Mouse (Mus musculus) heart, embryonic 16.5 days (tissue): Measurements from ENCODE around the gene Ramp1. TPM values are rescaled to one million over a fixed set of nuclear protein-coding genes. Genes with fewer than 3 reads are reported as not detected.

Experiments
- ATAC-seq: fragments of 200-750 bp; cut with Nextera tagmentation; replicated peaks from 2 replicates; pipeline ENCODE4 v1.8.0; 2017; ENCODE audit warnings: moderate number of reproducible peaks; ENCODE audit not compliant: insufficient read depth, low FRiP score; ENCODE audit errors: extremely low read depth
- H3K27ac ChIP-seq: fragments of 300-500 bp; sonication (generic); 2 replicates; pipeline ENCODE4 v1.5.1; 2014; ENCODE audit warnings: mild to moderate bottlenecking, low read length, control low read depth, moderate library complexity
- H3K27me3 ChIP-seq: fragments of 300-500 bp; sonication (generic); 2 replicates; pipeline ENCODE4 v1.6.1; 2014; ENCODE audit warnings: low read length, mixed read lengths; ENCODE audit not compliant: control insufficient read depth, insufficient read depth
- H3K36me3 ChIP-seq: fragments of 300-500 bp; sonication (generic); 2 replicates; pipeline ENCODE4 v1.6.1; 2014; ENCODE audit not compliant: control insufficient read depth, insufficient read depth
- H3K4me1 ChIP-seq: fragments of 300-500 bp; sonication (generic); 2 replicates; pipeline ENCODE4 v1.6.1; 2014; ENCODE audit warnings: low read length, mixed read lengths; ENCODE audit not compliant: control insufficient read depth, insufficient read depth
- H3K4me2 ChIP-seq: fragments of 300-500 bp; sonication (generic); 2 replicates; pipeline ENCODE4 v1.6.1; 2014; ENCODE audit warnings: low read depth, mild to moderate bottlenecking, control low read depth, low read length
- H3K4me3 ChIP-seq: fragments of 300-500 bp; sonication (generic); 2 replicates; pipeline ENCODE4 v1.5.1; 2014; ENCODE audit warnings: mild to moderate bottlenecking, control low read depth, low read length
- H3K9ac ChIP-seq: fragments of 300-500 bp; sonication (generic); 2 replicates; pipeline ENCODE4 v1.6.1; 2014; ENCODE audit warnings: low read length, control low read depth
- H3K9me3 ChIP-seq: fragments of 300-500 bp; sonication (generic); replicated peaks from 2 replicates; pipeline ENCODE4 v1.6.1; 2016; ENCODE audit warnings: low read length; ENCODE audit not compliant: control insufficient read depth
- WGBS: fragments of 180-500 bp; shearing (Covaris S2); extraction: QIAGEN DNeasy Blood & Tissue Kit; methylation state at CpG from one replicate; pipeline ENCODE4 v1.1.7; 2014; 5-methylcytosine and 5-hydroxymethylcytosine counted together
- polyA plus RNA-seq: library from polyadenylated mRNA; unstranded; fragments of >200 nt; fragmentation: Nextera tagmentation; extraction: Ambion mirVana; gene quantifications from 2 replicates; pipeline ENCODE4 v1.2.1, GENCODE M21; 2015

Gene Ramp1
- polyA plus RNA-seq, 1 experiment from 2014 or later = 61.0 TPM

GRCm38 (mm10) chr1:91219641-91220321 is 40.2 kb downstream of the Ramp1 start:
- H3K4me3 ChIP-seq = no peak overlapping the region
- 82% methylated on average over 7 of the region's 7 CpGs for WGBS
- ATAC-seq = no peak
- no peaks in the 10 kb centered on the region for H3K36me3 ChIP-seq
- H3K27ac ChIP-seq = no peak overlapping the region
- H3K27me3 ChIP-seq = no peaks in the 10 kb centered on the region
- H3K4me2 ChIP-seq = no peak overlapping the region
- H3K9me3 ChIP-seq = no peaks in the 10 kb centered on the region
- no peak overlapping the region for H3K9ac ChIP-seq
- H3K4me1 ChIP-seq = peaks cover 38% of the 10 kb centered on the region

GRCm38 (mm10) chr1:91220322-91220672 is 40.7 kb downstream of the Ramp1 start:
- no peak overlapping the region for H3K4me2 ChIP-seq
- no peaks in the 10 kb centered on the region for H3K36me3 ChIP-seq
- no peaks in the 10 kb centered on the region for H3K27me3 ChIP-seq
- peaks cover 32% of the 10 kb centered on the region for H3K4me1 ChIP-seq
- WGBS = 73% methylated on average over 3 of the region's 3 CpGs
- H3K27ac ChIP-seq = no peak overlapping the region
- no peak overlapping the region for H3K9ac ChIP-seq
- no peak overlapping the region for H3K4me3 ChIP-seq
- ATAC-seq = no peak
- H3K9me3 ChIP-seq = no peaks in the 10 kb centered on the region

GRCm38 (mm10) chr1:91226562-91226961 is 46.9 kb downstream of the Ramp1 start:
- Histone ChIP-seq H3K27ac (no peak overlapping the region), H3K4me2 (no peak overlapping the region), H3K9me3 (no peaks in the 10 kb centered on the region), H3K4me1 (no peaks in the 10 kb centered on the region), H3K4me3 (no peak overlapping the region), H3K27me3 (no peaks in the 10 kb centered on the region), H3K9ac (no peak overlapping the region), H3K36me3 (no peaks in the 10 kb centered on the region)
- no peak for ATAC-seq
- WGBS = 68% methylated on average over 4 of the region's 4 CpGs

DNA sequence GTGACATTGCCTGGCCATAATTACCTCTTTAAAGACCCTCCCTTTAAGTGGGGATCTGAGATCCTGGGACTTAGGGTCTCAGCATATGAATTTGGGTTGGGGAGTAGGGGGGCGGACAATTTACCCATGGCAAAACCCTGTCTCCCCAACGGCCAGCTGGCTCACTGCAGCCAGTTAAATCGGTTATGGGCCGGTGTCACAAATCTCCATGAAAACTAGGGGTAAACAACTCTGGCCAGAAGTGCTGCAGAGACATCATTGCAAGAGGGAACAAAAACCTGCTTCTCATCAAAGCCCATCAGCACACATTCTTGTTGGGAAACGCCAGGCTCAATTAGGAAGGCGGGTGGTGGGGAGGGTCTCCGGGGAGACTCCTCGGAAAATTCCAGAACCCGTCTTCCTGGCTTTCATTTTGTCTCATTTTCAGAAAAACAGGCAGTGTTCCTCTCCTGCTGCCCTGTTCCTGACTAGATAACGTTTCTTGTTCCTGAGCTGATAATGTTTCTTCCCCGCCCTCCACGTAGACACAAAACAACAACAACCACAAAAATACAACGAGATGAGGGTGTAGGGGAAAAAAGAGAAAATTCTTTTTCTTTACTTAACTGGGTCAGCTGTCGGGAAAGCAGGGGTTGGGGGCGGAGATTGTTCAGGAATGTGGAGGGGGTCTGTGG is 47.9 kb downstream of the Ramp1 start:
- no peak for ATAC-seq
- WGBS = 44% methylated on average over 15 of the region's 15 CpGs
- Histone ChIP-seq H3K36me3 (no peaks in the 10 kb centered on the region), H3K27me3 (no peaks in the 10 kb centered on the region), H3K4me3 (no peak overlapping the region), H3K27ac (no peak overlapping the region), H3K4me1 (no peaks in the 10 kb centered on the region), H3K9ac (no peak overlapping the region), H3K9me3 (no peaks in the 10 kb centered on the region), H3K4me2 (no peak overlapping the region)

GRCm38 (mm10) chr1:91231142-91231541 is 51.5 kb downstream of the Ramp1 start:
- H3K4me2 ChIP-seq = no peak overlapping the region
- H3K9ac ChIP-seq = no peak overlapping the region
- H3K27me3 ChIP-seq = no peaks in the 10 kb centered on the region
- H3K27ac ChIP-seq = no peak overlapping the region
- no peaks in the 10 kb centered on the region for H3K36me3 ChIP-seq
- H3K4me1 ChIP-seq = no peaks in the 10 kb centered on the region
- ATAC-seq = no peak
- H3K4me3 ChIP-seq = no peak overlapping the region
- WGBS = 71% methylated on average over 6 of the region's 6 CpGs
- no peaks in the 10 kb centered on the region for H3K9me3 ChIP-seq

DNA sequence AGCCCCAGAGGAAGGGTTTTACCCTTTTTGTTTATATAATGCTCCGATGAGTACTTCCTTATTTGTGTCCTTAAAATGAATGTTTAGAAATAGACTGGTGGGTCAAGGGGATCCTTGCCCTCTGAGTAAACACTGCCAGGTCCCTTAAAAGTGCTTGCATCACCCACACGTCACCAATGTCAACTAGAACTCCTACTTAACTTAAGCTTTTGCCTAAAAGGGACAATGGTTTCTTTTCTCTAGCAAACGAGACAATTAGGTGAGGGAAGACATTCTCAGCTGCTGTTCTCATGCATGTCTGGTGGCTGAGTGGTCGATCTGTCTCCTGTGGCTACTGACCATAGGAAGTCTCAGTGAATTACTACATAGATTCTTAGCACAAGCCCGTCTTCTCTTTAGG is 52.3 kb downstream of the Ramp1 start:
- H3K4me3 ChIP-seq = no peak overlapping the region
- 50% methylated on average over 5 of the region's 5 CpGs for WGBS
- no peaks in the 10 kb centered on the region for H3K27me3 ChIP-seq
- no peaks in the 10 kb centered on the region for H3K4me1 ChIP-seq
- H3K36me3 ChIP-seq = no peaks in the 10 kb centered on the region
- no peak overlapping the region for H3K4me2 ChIP-seq
- H3K9ac ChIP-seq = no peak overlapping the region
- no peak overlapping the region for H3K27ac ChIP-seq
- no peak for ATAC-seq
- H3K9me3 ChIP-seq = no peaks in the 10 kb centered on the region

GRCm38 (mm10) chr1:91235395-91235794 is 55.8 kb downstream of the Ramp1 start:
- no peaks in the 10 kb centered on the region for H3K36me3 ChIP-seq
- no peak for ATAC-seq
- WGBS = 53% methylated on average over 5 of the region's 5 CpGs

DNA sequence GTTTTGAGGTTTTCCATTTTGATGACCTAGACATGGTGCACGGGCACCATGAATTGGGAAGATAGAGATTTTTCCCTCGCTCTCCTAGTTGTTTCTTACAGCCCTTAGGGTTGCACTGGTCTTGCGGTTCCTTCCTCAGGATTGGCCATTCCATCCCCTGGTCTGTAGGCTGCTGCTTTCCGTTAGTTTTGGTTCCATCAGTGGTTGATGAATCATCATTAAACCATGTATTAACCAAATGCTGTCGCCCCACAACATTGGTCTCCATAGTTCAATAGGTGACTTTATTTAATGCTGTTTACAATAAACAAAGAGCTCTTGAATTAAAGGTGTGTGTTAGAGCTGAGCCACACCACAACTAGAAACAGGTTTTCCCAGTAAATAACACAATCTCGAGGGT is 58.1 kb downstream of the Ramp1 start:
- Histone ChIP-seq H3K36me3 (no peaks in the 10 kb centered on the region), H3K27me3 (no peaks in the 10 kb centered on the region), H3K9ac (no peak overlapping the region), H3K4me2 (no peak overlapping the region), H3K9me3 (no peaks in the 10 kb centered on the region), H3K4me3 (no peak overlapping the region), H3K27ac (no peak overlapping the region), H3K4me1 (0 out of 2 replicates have a peak, but pooled peaks cover 2% of the 10 kb centered on the region)
- WGBS = 74% methylated on average over 6 of the region's 6 CpGs
- no peak for ATAC-seq

More at GRCm38 (mm10) chr1:91235395-91235794, 55.8 kb downstream of the Ramp1 start:
- no peak overlapping the region for H3K9ac ChIP-seq
- no peaks in the 10 kb centered on the region for H3K27me3 ChIP-seq
- H3K27ac ChIP-seq = no peak overlapping the region
- H3K4me2 ChIP-seq = no peak overlapping the region
- 0 out of 2 replicates have a peak, but pooled peaks cover 2% of the 10 kb centered on the region for H3K4me1 ChIP-seq
- H3K4me3 ChIP-seq = no peak overlapping the region
- no peaks in the 10 kb centered on the region for H3K9me3 ChIP-seq

DNA sequence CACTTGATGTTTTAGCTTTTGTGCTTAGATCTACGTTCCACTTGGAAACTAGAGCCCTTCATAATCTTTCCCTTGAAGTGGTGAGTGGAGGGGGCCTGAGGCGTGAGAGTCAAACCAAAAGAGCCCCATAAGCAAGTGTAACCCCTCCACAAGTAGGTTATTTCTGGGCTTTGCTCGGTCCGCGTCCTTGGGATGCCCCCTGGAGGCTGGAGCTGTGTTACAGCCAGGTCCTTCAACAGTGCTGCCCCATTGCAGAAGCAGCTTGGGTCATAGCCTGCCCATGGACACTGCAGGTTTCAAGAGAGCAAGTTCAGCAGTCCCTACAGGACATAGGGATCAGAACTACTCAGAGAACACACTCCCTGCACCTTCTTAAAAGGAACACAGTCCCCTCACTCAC is 59.5 kb downstream of the Ramp1 start:
- peak overlapping the region; percentile 7 for H3K27ac ChIP-seq
- 0 out of 2 replicates have a peak, but pooled peaks cover 2% of the 10 kb centered on the region for H3K4me1 ChIP-seq
- H3K9me3 ChIP-seq = no peaks in the 10 kb centered on the region
- H3K27me3 ChIP-seq = no peaks in the 10 kb centered on the region
- H3K4me2 ChIP-seq = no peak overlapping the region
- H3K9ac ChIP-seq = no peak overlapping the region
- H3K36me3 ChIP-seq = no peaks in the 10 kb centered on the region
- H3K4me3 ChIP-seq = no peak overlapping the region
- no peak; the same call in 1 of the 2 replicates for ATAC-seq
- 5% methylated on average over 5 of the region's 5 CpGs for WGBS
